Mouse (Mus musculus) kidney, postnatal 10 days (tissue): Measurements from ENCODE around the gene Ddx19b.
"Not testable (repeated sequence)": the region's sequence is repeated elsewhere in the genome, so short reads cannot be mapped to it uniquely, and the experiment has no call there.

ENCODE experiments used
- DNase-seq: peaks from one replicate; pipeline ENCODE4 v3.0.0; 2021; ENCODE audit warnings: mixed read lengths

The Ddx19b gene

GRCm38 (mm10) chr8:111033482-111034215 lies 2.1 kb upstream of the Ddx19b start:
- peak; percentile 98 for DNase-seq

- no peak for DNase-seq
Observed at GRCm38 (mm10) chr8:111032916-111033315, 1.4 kb upstream of the Ddx19b start, which contains the start of gene Aars. TSS of gene Aars (plus strand) at chr8:111033144.

- DNase-seq: no peak
Observed at GRCm38 (mm10) chr8:111030045-111030444, 1.5 kb downstream of the Ddx19b start.

- DNase-seq: no peak
Observed at GRCm38 (mm10) chr8:111029589-111029988, 2.0 kb downstream of the Ddx19b start.

GRCm38 (mm10) chr8:111027391-111027937 lies 4.1 kb downstream of the Ddx19b start:
- DNase-seq: peak; percentile 93

- DNase-seq: not testable (repeated sequence)
Observed at GRCm38 (mm10) chr8:111026609-111027008, 4.9 kb downstream of the Ddx19b start.

GRCm38 (mm10) chr8:111010230-111010991 lies 21.1 kb downstream of the Ddx19b start:
- DNase-seq: not testable (repeated sequence)

- DNase-seq: peak; percentile 93
Observed at GRCm38 (mm10) chr8:110997547-110998531, 33.7 kb downstream of the Ddx19b start, which contains the start of gene Ddx19a. TSS of gene Ddx19a (minus strand) at chr8:110997800.

- DNase-seq: no peak
Observed at GRCm38 (mm10) chr8:110996641-110997430, 34.7 kb downstream of the Ddx19b start.

- no peak for DNase-seq
Observed at GRCm38 (mm10) chr8:110990017-110990416, 41.5 kb downstream of the Ddx19b start.

- no peak for DNase-seq
Observed at GRCm38 (mm10) chr8:110987805-110988744, 43.5 kb downstream of the Ddx19b start.

- DNase-seq: no peak
Observed at GRCm38 (mm10) chr8:110981304-110981703, 50.2 kb downstream of the Ddx19b start.

GRCm38 (mm10) chr8:110977987-110978386 lies 53.6 kb downstream of the Ddx19b start:
- DNase-seq: not testable (repeated sequence)

- not testable (repeated sequence) for DNase-seq
Observed at GRCm38 (mm10) chr8:110976532-110976931, 55.0 kb downstream of the Ddx19b start.

- peak; percentile 93 for DNase-seq
Observed at GRCm38 (mm10) chr8:110969910-110970770, 61.4 kb downstream of the Ddx19b start.

GRCm38 (mm10) chr8:110967326-110967725 lies 64.2 kb downstream of the Ddx19b start:
- no peak for DNase-seq

- DNase-seq: peak; percentile 66
Observed at GRCm38 (mm10) chr8:110966586-110966985, 65.0 kb downstream of the Ddx19b start.

- DNase-seq: peak; percentile 87
Observed at GRCm38 (mm10) chr8:110965594-110965993, 66.0 kb downstream of the Ddx19b start.

- no peak for DNase-seq
Observed at GRCm38 (mm10) chr8:110964666-110965065, 66.9 kb downstream of the Ddx19b start.
